Mouse (Mus musculus): ENCODE measurements around the gene Dnaaf3. TPM values are rescaled to one million over a fixed set of nuclear protein-coding genes. Genes with fewer than 3 reads are reported as not detected.

The Dnaaf3 gene
- 2.5 and 2.6 TPM in 2 replicates for polyA plus RNA-seq (2012; rRNA removed)

DNA sequence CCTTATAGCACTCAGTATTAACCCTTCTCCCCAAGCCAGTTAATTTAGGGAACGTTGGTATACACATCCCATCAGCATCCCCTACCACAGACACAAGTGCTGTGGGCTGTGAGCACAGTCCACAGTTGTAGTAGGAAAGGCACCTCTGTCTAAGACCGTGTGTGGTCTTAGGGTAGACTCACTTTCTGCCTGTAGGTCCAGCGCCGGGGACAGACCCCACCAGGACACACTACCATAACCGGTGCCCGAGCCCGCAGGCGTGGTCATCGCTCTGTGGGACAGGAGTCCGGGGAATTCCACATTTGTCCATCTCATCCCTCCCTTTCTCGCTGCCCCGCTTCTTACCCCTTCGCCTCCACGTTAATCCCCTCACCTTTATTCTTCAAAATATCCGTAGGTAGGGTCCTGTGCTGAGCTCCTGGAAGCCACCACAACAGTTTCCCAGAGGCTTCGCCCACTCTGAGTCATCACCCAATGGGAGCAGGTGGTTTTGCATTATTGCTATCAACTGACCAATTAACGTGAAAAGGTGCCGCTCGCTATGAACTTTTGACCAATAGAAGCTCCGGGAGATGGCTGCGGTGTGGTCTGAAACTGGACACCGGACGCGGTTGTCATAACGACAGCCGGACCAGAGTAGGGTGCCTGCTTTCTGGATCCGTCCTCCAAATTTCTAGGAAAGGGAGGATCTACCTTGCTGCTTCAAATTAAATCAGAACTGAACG, at the start of gene Dnaaf3:
TSS of gene Dnaaf3 (minus strand) at position 449 of the 725 bp plus-strand sequence.

DNA sequence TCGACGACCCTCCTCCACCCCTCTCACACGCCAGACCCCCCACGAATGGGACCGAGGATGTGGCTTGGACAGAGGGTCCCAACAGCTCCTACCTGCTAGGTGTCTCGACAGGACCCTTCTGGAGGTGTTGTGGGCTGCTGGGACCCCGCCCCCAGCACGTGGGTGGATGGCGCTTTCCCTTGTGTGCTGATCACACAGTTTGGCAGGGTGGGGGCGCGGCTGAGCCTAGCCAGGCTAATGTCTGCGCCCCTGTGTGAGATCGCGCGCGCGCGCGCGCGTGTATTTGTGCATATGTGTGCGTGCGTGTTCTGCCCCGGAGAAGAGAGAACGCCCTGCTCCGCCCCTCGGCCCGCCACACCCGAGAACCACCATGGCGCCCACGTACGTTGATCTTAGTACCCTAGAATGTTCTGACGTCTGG, 15.0 kb upstream of the Dnaaf3 start, which contains the start of gene Syt5:
TSS of gene Syt5 (minus strand) at position 321 of the 421 bp plus-strand sequence.

GRCm38 (mm10) chr7:4524212-4524922, 7.9 kb downstream of the Dnaaf3 start, which contains the start of gene Tnni3:
TSS of gene Tnni3 (minus strand) at chr7:4524229.

DNA sequence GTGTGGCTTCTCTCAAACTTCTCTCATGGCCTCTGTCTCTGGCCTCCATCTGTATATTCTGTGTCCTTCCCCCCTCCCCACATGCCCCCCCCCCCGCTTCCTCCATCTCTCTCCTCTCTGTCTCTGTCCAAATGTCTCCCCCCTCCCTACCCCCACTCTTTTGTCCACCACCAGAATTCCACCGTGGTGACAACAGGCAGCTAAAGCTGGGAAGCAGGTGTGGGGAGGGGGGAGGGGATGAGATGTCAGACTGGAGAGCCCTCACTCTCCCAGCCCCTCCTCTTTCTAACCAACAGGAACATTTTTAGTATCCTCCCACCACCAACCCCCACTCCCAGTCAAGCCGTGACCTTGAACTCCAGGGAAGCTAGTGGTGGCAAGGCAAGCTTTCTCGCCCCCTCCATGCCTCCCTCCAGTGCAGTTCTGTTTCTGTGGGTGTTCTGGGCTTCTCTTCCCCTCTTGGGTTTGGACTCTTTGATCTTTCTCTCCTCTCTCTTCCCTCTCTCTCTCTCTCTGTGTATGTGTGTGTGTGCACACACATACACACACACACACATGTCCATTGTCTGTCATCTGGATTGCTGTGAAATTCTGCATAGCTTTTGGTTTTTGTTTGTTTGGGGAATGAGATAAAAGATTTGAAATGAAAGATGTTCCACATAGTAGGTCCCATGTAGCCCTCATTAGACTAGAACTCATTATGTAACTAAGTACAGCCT, 15.8 kb downstream of the Dnaaf3 start, which contains the start of gene Tnnt1:
TSS of gene Tnnt1 (minus strand) at position 51 of the 719 bp plus-strand sequence.

GRCm38 (mm10) chr7:4501558-4502397, 30.5 kb downstream of the Dnaaf3 start, which contains the start of gene Ppp1r12c:
TSS of gene Ppp1r12c (minus strand) at chr7:4501680.

Other genes starting within 250 kb of the Dnaaf3 start
- gene Ncr1, start 194.7 kb downstream of the Dnaaf3 start, polyA plus RNA-seq (2012; rRNA removed), result 0.08 TPM in 1 of 2 replicates, not detected in the other
- gene Gp6, start 134.7 kb downstream of the Dnaaf3 start, polyA plus RNA-seq (2012; rRNA removed), result not detected in 2 replicates
- 12.7 and 16.0 TPM in 2 replicates for gene Rdh13, start 86.8 kb downstream of the Dnaaf3 start, polyA plus RNA-seq (2012; rRNA removed)
- 26.8 and 36.5 TPM in 2 replicates for gene Eps8l1, start 71.8 kb downstream of the Dnaaf3 start, polyA plus RNA-seq (2012; rRNA removed)
- 50.5 and 87.0 TPM in 2 replicates for gene Ppp1r12c, start 30.8 kb downstream of the Dnaaf3 start, polyA plus RNA-seq (2012; rRNA removed)
- 0.67 and 1.7 TPM in 2 replicates for gene Tnnt1, start 16.1 kb downstream of the Dnaaf3 start, polyA plus RNA-seq (2012; rRNA removed)
- gene Tnni3, start 8.2 kb downstream of the Dnaaf3 start, polyA plus RNA-seq (2012; rRNA removed), result 323 and 819 TPM in 2 replicates
- 3.7 and 3.8 TPM in 2 replicates for gene Syt5, start 15.1 kb upstream of the Dnaaf3 start, polyA plus RNA-seq (2012; rRNA removed)
- 7.3 and 7.4 TPM in 2 replicates for gene Ptprh, start 71.6 kb upstream of the Dnaaf3 start, polyA plus RNA-seq (2012; rRNA removed)
- 5.9 and 8.5 TPM in 2 replicates for gene Tmem86b, start 99.0 kb upstream of the Dnaaf3 start, polyA plus RNA-seq (2012; rRNA removed)
- gene Ppp6r1, start 126.6 kb upstream of the Dnaaf3 start, polyA plus RNA-seq (2012; rRNA removed), result 60.2 and 68.9 TPM in 2 replicates
- gene Hspbp1, start 152.6 kb upstream of the Dnaaf3 start, polyA plus RNA-seq (2012; rRNA removed), result 29.1 and 32.0 TPM in 2 replicates
- 2.5 and 3.5 TPM in 2 replicates for gene Brsk1, start 158.2 kb upstream of the Dnaaf3 start, polyA plus RNA-seq (2012; rRNA removed)
- gene Tmem150b, start 192.8 kb upstream of the Dnaaf3 start, polyA plus RNA-seq (2012; rRNA removed), result 15.3 and 16.5 TPM in 2 replicates
- 98.9 and 123 TPM in 2 replicates for gene Kmt5c, start 207.7 kb upstream of the Dnaaf3 start, polyA plus RNA-seq (2012; rRNA removed)
- 7.0 and 10.5 TPM in 2 replicates for gene Cox6b2, start 220.6 kb upstream of the Dnaaf3 start, polyA plus RNA-seq (2012; rRNA removed)
- gene Fam71e2, start 238.8 kb upstream of the Dnaaf3 start, polyA plus RNA-seq (2012; rRNA removed), result not detected in 2 replicates

All from stomach, adult 2 months (tissue).